In the genomic region with DNA sequence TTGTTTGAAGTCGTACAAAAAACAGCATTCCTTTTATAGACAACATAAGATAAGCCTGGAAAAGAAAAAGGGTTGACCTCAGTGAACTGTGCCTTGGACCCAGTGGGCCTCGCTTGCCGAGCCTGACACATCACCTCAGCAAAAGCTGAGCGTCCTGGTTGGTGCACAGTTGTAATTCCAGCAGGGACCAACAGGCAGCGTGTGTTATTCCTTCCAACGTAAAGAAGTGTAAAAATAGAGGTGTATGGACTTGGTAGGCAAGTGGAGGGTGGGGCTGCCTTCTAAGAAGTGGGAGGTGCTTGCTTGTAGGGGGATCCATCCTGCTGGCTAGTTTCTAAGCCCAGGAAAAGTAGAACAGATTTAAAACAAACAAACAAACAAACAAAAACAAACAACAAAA, we compare ENCODE assay signal across 26 mouse cellular contexts. TPM values are rescaled to one million over a fixed set of nuclear protein-coding genes. Genes with fewer than 3 reads are reported as not detected.
A peak's percentile ranks its signal among the peaks of the same experiment; 100 is the strongest.
DNase-seq lines count a peak whose midpoint lies in the region; ATAC-seq and TF ChIP-seq lines count a peak whose summit lies in the region.
"Had no signal": no experiment of that assay in that cellular context is flagged by ENCODE, and none has a peak within 500 bp of the region (broad histone marks: within the 10 kb centered on the region; RNA-seq: fewer than 3 reads in every experiment).

No protein-coding gene starts in this region.

- TF ChIP-seq CTCF in testis, adult 2 months (IDR thresholded peaks at IDR 0.05; ENCODE audit: control insufficient read depth, insufficient read depth, insufficient replicate concordance, low read depth, low read length) = no peak

- no peak overlapping the region for H3K4me3 ChIP-seq in heart, embryonic 10.5 days
- H3K4me3 ChIP-seq in limb, embryonic 14.5 days (replicated peaks; ENCODE audit: low read length) = no peak overlapping the region
- H3K4me3 ChIP-seq in limb, embryonic 10.5 days = no peak overlapping the region
- H3K4me3 ChIP-seq in testis, adult 2 months (ENCODE audit: control insufficient read depth, low read depth, low read length) = peak overlapping the region; percentile 68
- H3K4me3 ChIP-seq: forebrain, embryonic 13.5 days; heart, adult 2 months; hindbrain, embryonic 15.5 days; neural tube, embryonic 13.5 days had no signal

- no peaks in the 10 kb centered on the region for H3K36me3 ChIP-seq in heart, embryonic 10.5 days
- no peaks in the 10 kb centered on the region for H3K36me3 ChIP-seq in limb, embryonic 14.5 days (ENCODE audit: control insufficient read depth, insufficient read depth, low read length)
- no peaks in the 10 kb centered on the region for H3K36me3 ChIP-seq in limb, embryonic 10.5 days
- H3K36me3 ChIP-seq in testis, adult 2 months (ENCODE audit: control insufficient read depth, insufficient read depth, low read length) = no peaks in the 10 kb centered on the region
- H3K36me3 ChIP-seq: heart, embryonic 13.5 days; hindbrain, embryonic 10.5 days; hindbrain, embryonic 15.5 days; intestine, embryonic 15.5 days; limb, embryonic 15.5 days; neural tube, embryonic 13.5 days had no signal

- peaks cover 22% of the 10 kb centered on the region for H3K4me1 ChIP-seq in heart, embryonic 10.5 days
- peaks cover 22% of the 10 kb centered on the region for H3K4me1 ChIP-seq in limb, embryonic 14.5 days (ENCODE audit: control insufficient read depth, insufficient read depth, low read length)
- peaks cover 15% of the 10 kb centered on the region for H3K4me1 ChIP-seq in limb, embryonic 10.5 days
- H3K4me1 ChIP-seq in testis, adult 2 months (ENCODE audit: control insufficient read depth, insufficient read depth, low read length) = peaks cover 13% of the 10 kb centered on the region

- H3K9me3 ChIP-seq in heart, embryonic 10.5 days = no peaks in the 10 kb centered on the region
- no peaks in the 10 kb centered on the region for H3K9me3 ChIP-seq in limb, embryonic 14.5 days (ENCODE audit: control insufficient read depth, low read length)
- no peaks in the 10 kb centered on the region for H3K9me3 ChIP-seq in limb, embryonic 10.5 days (replicated peaks)
- H3K9me3 ChIP-seq: forebrain, embryonic 13.5 days; heart, embryonic 13.5 days; hindbrain, embryonic 10.5 days; hindbrain, embryonic 15.5 days; intestine, embryonic 15.5 days; limb, embryonic 15.5 days; neural tube, embryonic 13.5 days had no signal

- no peak overlapping the region for H3K4me2 ChIP-seq in limb, embryonic 14.5 days (replicated peaks; ENCODE audit: low read depth, low read length, severe bottlenecking)
- H3K4me2 ChIP-seq: midbrain, embryonic 11.5 days had no signal

- no peak overlapping the region for H3K9ac ChIP-seq in limb, embryonic 14.5 days (ENCODE audit: low read depth, low read length, severe bottlenecking)
- H3K9ac ChIP-seq: hindbrain, embryonic 15.5 days; limb, embryonic 15.5 days; liver, embryonic 14.5 days had no signal

- 18% methylated on average over 6 of the region's 6 CpGs for WGBS in heart, embryonic 10.5 days
- 16% methylated on average over 6 of the region's 6 CpGs for WGBS in limb, embryonic 14.5 days
- WGBS in limb, embryonic 10.5 days = 24% methylated on average over 6 of the region's 6 CpGs

- peaks cover 42% of the 10 kb centered on the region for H3K27me3 ChIP-seq in heart, embryonic 10.5 days (ENCODE audit: insufficient read depth, poor library complexity, severe bottlenecking)
- no peaks in the 10 kb centered on the region for H3K27me3 ChIP-seq in limb, embryonic 14.5 days (ENCODE audit: control insufficient read depth, insufficient read depth, low read length)
- peaks cover 45% of the 10 kb centered on the region for H3K27me3 ChIP-seq in limb, embryonic 10.5 days (ENCODE audit: low read depth, poor library complexity, severe bottlenecking)
- H3K27me3 ChIP-seq in testis, adult 2 months (ENCODE audit: control insufficient read depth, insufficient read depth, low read length) = no peaks in the 10 kb centered on the region
- H3K27me3 ChIP-seq: limb, embryonic 15.5 days had no signal

- no peak for ATAC-seq in limb, embryonic 14.5 days (ENCODE audit: low FRiP score, low read depth)
- ATAC-seq: forebrain, embryonic 13.5 days had no signal

- intact Hi-C loops in heart, postnatal 36 days (cut with DNase I) = no loop called here

- no peak for TF ChIP-seq POLR2A in limb, embryonic 14.5 days (IDR thresholded peaks at IDR 0.05; ENCODE audit: borderline replicate concordance, extremely low read depth, insufficient read depth, insufficient read length)
- TF ChIP-seq POLR2A in testis, adult 2 months (IDR thresholded peaks at IDR 0.05; ENCODE audit: control insufficient read depth, low read depth, low read length) = no peak

- peak; percentile 31 for DNase-seq in heart, embryonic 10.5 days (ENCODE audit: low spot score)
- DNase-seq in heart, postnatal 36 days = no peak
- DNase-seq in limb, embryonic 14.5 days (ENCODE audit: low spot score) = peak; percentile 21
- DNase-seq in limb, embryonic 10.5 days (ENCODE audit: low spot score) = no peak
- DNase-seq in testis, postnatal 14 days (ENCODE audit: low spot score) = no peak
- DNase-seq in thymus, postnatal 14 days = no peak
- DNase-seq in thymus, postnatal 0 days (ENCODE audit: low spot score) = no peak
- DNase-seq: adrenal gland, adult 8-10 months; cerebellum, adult 8-10 months; gastrocnemius, postnatal 36 days; heart, adult 2 months; heart, postnatal 10 days; kidney, adult 9 months; right cerebral cortex, postnatal 25 days; thymus, postnatal 25 days had no signal

- no peak overlapping the region for H3K27ac ChIP-seq in heart, embryonic 10.5 days
- H3K27ac ChIP-seq in limb, embryonic 14.5 days (replicated peaks; ENCODE audit: low read depth, low read length) = no peak overlapping the region
- H3K27ac ChIP-seq in limb, embryonic 10.5 days = no peak overlapping the region
- H3K27ac ChIP-seq in testis, adult 2 months (ENCODE audit: control insufficient read depth, insufficient read depth, low read depth, low read length) = no peak overlapping the region
- H3K27ac ChIP-seq: heart, adult 2 months; heart, embryonic 13.5 days; hindbrain, embryonic 10.5 days; liver, embryonic 14.5 days; neural tube, embryonic 13.5 days had no signal

RNA-seq across cellular contexts. Expression of a gene that starts 0.5 kb away (rescaled TPM):
- polyA plus RNA-seq in heart, embryonic 10.5 days (2016; fragmentation: Nextera tagmentation; extraction: Ambion mirVana) = 0.47 and 0.62 TPM in 2 replicates
- total RNA-seq in heart, postnatal 36 days (2021) = under 1 TPM; 0.44 to 0.84 TPM
- polyA plus RNA-seq in limb, embryonic 14.5 days (2012; rRNA removed) = 48.9 and 52.5 TPM in 2 replicates
- 14.4 and 18.7 TPM in 2 replicates for polyA plus RNA-seq in limb, embryonic 14.5 days (2014; fragmentation: Nextera tagmentation; extraction: Ambion mirVana)
- polyA plus RNA-seq in limb, embryonic 10.5 days (2016; fragmentation: Nextera tagmentation; extraction: Ambion mirVana) = 0.35 and 0.98 TPM in 2 replicates
- 507 and 517 TPM in 2 replicates for polyA plus RNA-seq in testis, adult 2 months (2012; rRNA removed)
- polyA plus RNA-seq in thymus, postnatal 0 days (2015; fragmentation: Nextera tagmentation; extraction: Ambion mirVana) = 2.3 and 2.4 TPM in 2 replicates

RNA-seq across cellular contexts. Expression of a gene that starts 4.5 kb away (rescaled TPM):
- 53.1 and 68.9 TPM in 2 replicates for polyA plus RNA-seq in heart, embryonic 10.5 days (2016; fragmentation: Nextera tagmentation; extraction: Ambion mirVana)
- 10 to 100 TPM; 12.2 TPM for total RNA-seq in heart, postnatal 36 days (2021)
- 66.3 and 77.4 TPM in 2 replicates for polyA plus RNA-seq in limb, embryonic 14.5 days (2012; rRNA removed)
- polyA plus RNA-seq in limb, embryonic 14.5 days (2014; fragmentation: Nextera tagmentation; extraction: Ambion mirVana) = 59.9 and 69.1 TPM in 2 replicates
- 95.1 and 97.5 TPM in 2 replicates for polyA plus RNA-seq in limb, embryonic 10.5 days (2016; fragmentation: Nextera tagmentation; extraction: Ambion mirVana)
- 5.8 and 8.1 TPM in 2 replicates for polyA plus RNA-seq in testis, adult 2 months (2012; rRNA removed)
- polyA plus RNA-seq in thymus, postnatal 0 days (2015; fragmentation: Nextera tagmentation; extraction: Ambion mirVana) = 70.4 and 73.0 TPM in 2 replicates

RNA-seq across cellular contexts. Expression of a gene that starts 39.4 kb away (rescaled TPM):
- polyA plus RNA-seq in heart, embryonic 10.5 days (2016; fragmentation: Nextera tagmentation; extraction: Ambion mirVana) = 3.3 and 3.7 TPM in 2 replicates
- total RNA-seq in heart, postnatal 36 days (2021) = under 1 TPM; 0.61 to 0.62 TPM
- polyA plus RNA-seq in limb, embryonic 14.5 days (2012; rRNA removed) = 50.3 and 57.4 TPM in 2 replicates
- 74.6 and 75.4 TPM in 2 replicates for polyA plus RNA-seq in limb, embryonic 14.5 days (2014; fragmentation: Nextera tagmentation; extraction: Ambion mirVana)
- polyA plus RNA-seq in limb, embryonic 10.5 days (2016; fragmentation: Nextera tagmentation; extraction: Ambion mirVana) = 0.65 and 1.4 TPM in 2 replicates
- 0.42 and 0.48 TPM in 2 replicates for polyA plus RNA-seq in testis, adult 2 months (2012; rRNA removed)
- 3.1 and 3.5 TPM in 2 replicates for polyA plus RNA-seq in thymus, postnatal 0 days (2015; fragmentation: Nextera tagmentation; extraction: Ambion mirVana)
- total RNA-seq: megakaryocyte, adult 5-6 weeks had no signal

Comparison
In these comparisons a context has a peak if more than half of its experiments do, and no peak if none do; other contexts are left out.
1. DNase-seq: peak in heart, embryonic 10.5 days (single experiment) and limb, embryonic 14.5 days (single experiment); none in heart, postnatal 36 days (0 of 2), limb, embryonic 10.5 days (single experiment), testis, postnatal 14 days (single experiment), thymus, postnatal 14 days (single experiment) and thymus, postnatal 0 days (single experiment).
2. RNA of a gene that starts 39.4 kb away (polyA plus RNA-seq): 50.3 to 75.4 TPM in limb, embryonic 14.5 days; 3.3 to 3.7 TPM in heart, embryonic 10.5 days, 3.1 to 3.5 TPM in thymus, postnatal 0 days, 0.65 to 1.4 TPM in limb, embryonic 10.5 days and 0.42 to 0.48 TPM in testis, adult 2 months; every median in the first group is over 10 times any median in the second.